Mouse (Mus musculus): ENCODE data around the gene Gm6890.
"Not testable (repeated sequence)": the region's sequence is repeated elsewhere in the genome, so short reads cannot be mapped to it uniquely, and the experiment has no call there.

The Gm6890 gene

GRCm38 (mm10) chrX:74740627-74741026 lies at the start of gene Gm6890:
Gene Gm6890 (plus strand): TSS chrX:74740927.
- peak; percentile 3 for DNase-seq (ENCODE audit: low spot score)

DNA sequence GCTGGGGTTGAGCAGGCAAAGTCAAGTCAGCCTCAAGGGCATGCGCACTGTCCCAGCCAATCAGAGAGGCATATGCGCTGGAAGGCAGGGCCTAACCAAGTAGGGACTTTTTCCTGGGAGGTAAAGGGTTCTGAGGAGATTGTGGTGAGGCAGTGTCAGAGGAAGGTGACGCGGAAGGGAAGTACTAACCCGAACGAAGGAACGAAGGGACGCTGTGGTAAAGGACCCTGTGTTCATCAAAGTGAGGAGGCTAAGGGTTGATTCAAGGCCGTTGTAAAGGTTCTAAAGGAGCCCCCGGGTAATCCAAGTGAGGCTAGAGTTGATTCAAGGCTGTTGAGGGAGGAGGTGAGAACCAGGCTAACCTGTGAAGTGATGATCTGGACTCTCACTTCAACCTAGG lies 14.5 kb upstream of the Gm6890 start:
- DNase-seq (ENCODE audit: low spot score), result peak; percentile 5

DNA sequence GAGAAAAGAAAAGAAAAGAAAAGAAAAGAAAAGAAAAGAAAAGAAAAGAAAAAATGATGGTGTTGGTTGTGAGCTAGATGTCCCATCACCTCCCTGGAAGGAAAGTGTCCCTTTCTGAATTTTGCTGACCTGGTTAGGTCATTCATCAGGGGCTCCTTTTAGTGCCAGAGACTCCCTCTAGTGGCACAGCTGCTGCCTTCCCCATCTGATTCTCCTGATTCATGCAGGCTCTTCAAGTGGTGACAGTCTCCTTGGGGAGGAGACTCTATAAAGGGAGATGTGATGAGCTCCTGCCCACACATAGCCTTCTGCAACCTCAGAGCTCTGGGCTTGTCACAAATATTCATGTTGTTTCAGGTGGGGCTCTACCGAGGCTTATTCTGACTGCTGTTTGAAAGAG lies 30.0 kb downstream of the Gm6890 start:
- not testable (repeated sequence) for DNase-seq (ENCODE audit: low spot score)
